Mouse (Mus musculus): ENCODE measurements at regions not wholly inside any gene's neighbourhood (a gene's known extent, or its start where the extent isn't known, plus 50 kb on each side); places are given as distances from the start of the nearest gene placed in this dataset.

GRCm38 (mm10) chr9:111932455-111932854 lies 242.3 kb upstream of the Stac start:
- no peaks in the 10 kb centered on the region for H3K4me1 ChIP-seq (ENCODE audit: control insufficient read depth in 1 of 2, insufficient read depth in 2 of 2)
- no peak for DNase-seq (ENCODE audit: extremely low read depth)
- no peak overlapping the region for H3K4me2 ChIP-seq (ENCODE audit: insufficient read depth, low read depth, poor library complexity, severe bottlenecking)
- peaks cover 65% of the 10 kb centered on the region for H3K9me3 ChIP-seq (replicated peaks; ENCODE audit: low read length)
- H3K36me3 ChIP-seq (replicated peaks in 1 of 2; ENCODE audit: control insufficient read depth in 1 of 2, insufficient read depth in 1 of 2, low read length in 1 of 2), result no peaks in the 10 kb centered on the region
- H3K27ac ChIP-seq (ENCODE audit: insufficient read depth, low read depth), result no peak overlapping the region
- H3K4me3 ChIP-seq (replicated peaks in 1 of 3; ENCODE audit: low read depth in 2 of 3, low read length in 2 of 3, poor library complexity in 1 of 3), result no peak overlapping the region
- dilution Hi-C loops (cut with MboI; ENCODE audit: extremely low pct_ligation_motif_present, extremely low pct_unique_long_range_greater_than_20kb, low sequenced_read_pairs) (no loop called here), in situ Hi-C loops (cut with MboI; ENCODE audit: low pct_ligation_motif_present, low pct_unique_long_range_greater_than_20kb, low sequenced_read_pairs) (no loop called here)
- no peaks in the 10 kb centered on the region for H3K27me3 ChIP-seq (replicated peaks)
- H3K9ac ChIP-seq (ENCODE audit: insufficient read depth, low read depth), result no peak overlapping the region
- TF ChIP-seq SMC3 (IDR thresholded peaks at IDR 0.05; ENCODE audit: low read depth, low read length), result no peak
- no peak for TF ChIP-seq ZC3H11A (IDR thresholded peaks at IDR 0.05; ENCODE audit: low read depth, low read length)
- TF ChIP-seq ZKSCAN1 (IDR thresholded peaks at IDR 0.05; ENCODE audit: borderline replicate concordance, low read depth, low read length), result no peak
- TF ChIP-seq SIN3A (IDR thresholded peaks at IDR 0.05; ENCODE audit: low read length), result no peak
- TF ChIP-seq CHD1 (IDR thresholded peaks at IDR 0.05; ENCODE audit: low read depth, low read length), result no peak
- no peak for TF ChIP-seq ETS1 (conservative IDR thresholded peaks at IDR 0.05; ENCODE audit: low read depth, low read length)
- TF ChIP-seq MAZ (IDR thresholded peaks at IDR 0.05; ENCODE audit: low read depth, low read length), result no peak
- no peak for TF ChIP-seq TCF12 (IDR thresholded peaks at IDR 0.05; ENCODE audit: low read depth, low read length)
- no peak for TF ChIP-seq ELF1 (IDR thresholded peaks at IDR 0.05; ENCODE audit: low read depth, low read length)
- no peak for TF ChIP-seq USF2 (conservative IDR thresholded peaks at IDR 0.05; ENCODE audit: low read depth, low read length)
- no peak for TF ChIP-seq ZNF384 (IDR thresholded peaks at IDR 0.05; ENCODE audit: low read depth, low read length)
- TF ChIP-seq E2F4 (IDR thresholded peaks at IDR 0.05; ENCODE audit: insufficient replicate concordance, low read depth, low read length), result no peak
- TF ChIP-seq CTCF (conservative IDR thresholded peaks at IDR 0.05 in 1 of 2, IDR thresholded peaks at IDR 0.05 in 1 of 2; ENCODE audit: low read depth in 2 of 2, low read length in 2 of 2), result no peak
- no peak for TF ChIP-seq NRF1 (IDR thresholded peaks at IDR 0.05; ENCODE audit: low read depth, low read length)
- TF ChIP-seq NELFE (IDR thresholded peaks at IDR 0.05; ENCODE audit: low read depth, low read length), result no peak
- no peak for TF ChIP-seq CHD2 (IDR thresholded peaks at IDR 0.05; ENCODE audit: low read length)
- TF ChIP-seq MAFK (IDR thresholded peaks at IDR 0.05; ENCODE audit: insufficient replicate concordance, low read length), result no peak
- TF ChIP-seq TBP (conservative IDR thresholded peaks at IDR 0.05; ENCODE audit: low read depth, low read length), result no peak
- H3K79me2 ChIP-seq (replicated peaks; ENCODE audit: control insufficient read depth, extremely low read depth, insufficient read depth, poor library complexity, severe bottlenecking), result no peaks in the 10 kb centered on the region

GRCm38 (mm10) chr9:111918275-111918940 lies 228.3 kb upstream of the Stac start:
- H3K9me3 ChIP-seq (replicated peaks; ENCODE audit: low read length), result peaks cover 47% of the 10 kb centered on the region
- H3K9ac ChIP-seq (ENCODE audit: insufficient read depth, low read depth), result no peak overlapping the region
- H3K4me3 ChIP-seq (replicated peaks in 1 of 3; ENCODE audit: low read depth in 2 of 3, low read length in 2 of 3, poor library complexity in 1 of 3), result no peak overlapping the region
- dilution Hi-C loops (cut with MboI; ENCODE audit: extremely low pct_ligation_motif_present, extremely low pct_unique_long_range_greater_than_20kb, low sequenced_read_pairs) (no loop called here), in situ Hi-C loops (cut with MboI; ENCODE audit: low pct_ligation_motif_present, low pct_unique_long_range_greater_than_20kb, low sequenced_read_pairs) (no loop called here)
- no peak overlapping the region for H3K27ac ChIP-seq (ENCODE audit: insufficient read depth, low read depth)
- H3K79me2 ChIP-seq (replicated peaks; ENCODE audit: control insufficient read depth, extremely low read depth, insufficient read depth, poor library complexity, severe bottlenecking), result no peaks in the 10 kb centered on the region
- no peak overlapping the region for H3K4me2 ChIP-seq (ENCODE audit: insufficient read depth, low read depth, poor library complexity, severe bottlenecking)
- TF ChIP-seq CTCF (conservative IDR thresholded peaks at IDR 0.05 in 1 of 2, IDR thresholded peaks at IDR 0.05 in 1 of 2; ENCODE audit: low read depth in 2 of 2, low read length in 2 of 2) (peak in 1 of 2 experiments; percentile 18; a peak in 1 of 4 replicates), TCF12 (IDR thresholded peaks at IDR 0.05; ENCODE audit: low read depth, low read length) (no peak), NRF1 (IDR thresholded peaks at IDR 0.05; ENCODE audit: low read depth, low read length) (no peak)
- H3K36me3 ChIP-seq (replicated peaks in 1 of 2; ENCODE audit: control insufficient read depth in 1 of 2, insufficient read depth in 1 of 2, low read length in 1 of 2), result no peaks in the 10 kb centered on the region
- H3K27me3 ChIP-seq (replicated peaks), result no peaks in the 10 kb centered on the region
- no peaks in the 10 kb centered on the region for H3K4me1 ChIP-seq (ENCODE audit: control insufficient read depth in 1 of 2, insufficient read depth in 2 of 2)
- no peak for DNase-seq (ENCODE audit: extremely low read depth)
